Mouse (Mus musculus): ENCODE data around the gene Fxr1. TPM values are rescaled to one million over a fixed set of nuclear protein-coding genes. Genes with fewer than 3 reads are reported as not detected.
A peak's percentile ranks its signal among the peaks of the same experiment; 100 is the strongest.
"Not testable (repeated sequence)": the region's sequence is repeated elsewhere in the genome, so short reads cannot be mapped to it uniquely, and the experiment has no call there.

The Fxr1 gene
- polyA plus RNA-seq, 1 experiment from 2014 or later, result 56.0 TPM

DNA sequence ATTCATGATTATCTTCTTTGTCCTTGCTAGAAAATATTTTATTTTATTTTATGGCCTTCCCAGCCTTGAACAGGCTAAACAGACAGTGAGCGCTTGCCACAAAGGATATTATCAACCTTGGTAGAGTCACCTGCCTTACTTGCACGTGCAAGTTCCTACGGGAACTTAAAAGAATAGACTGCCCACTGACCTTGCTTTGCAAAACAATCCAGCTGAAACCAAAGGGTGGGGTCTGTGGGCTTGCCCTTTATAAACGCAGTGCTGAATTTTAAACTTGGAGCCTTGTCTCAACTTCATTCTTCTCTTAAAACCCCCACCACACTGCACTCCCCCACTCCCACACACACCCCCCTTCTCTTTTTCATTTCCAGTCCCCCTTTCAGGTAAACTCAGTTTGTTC is 12.1 kb upstream of the Fxr1 start:
- no peaks in the 10 kb centered on the region for H3K36me3 ChIP-seq
- no peaks in the 10 kb centered on the region for H3K9me3 ChIP-seq
- H3K27me3 ChIP-seq (replicated peaks), result no peaks in the 10 kb centered on the region
- WGBS, result 56% methylated on average over 4 of the region's 4 CpGs
- H3K4me2 ChIP-seq (replicated peaks), result no peak overlapping the region
- no peak overlapping the region for H3K27ac ChIP-seq
- no peaks in the 10 kb centered on the region for H3K4me1 ChIP-seq
- ATAC-seq (ENCODE audit: low FRiP score, low read depth), result no peak
- no peak overlapping the region for H3K4me3 ChIP-seq
- no peak overlapping the region for H3K9ac ChIP-seq

DNA sequence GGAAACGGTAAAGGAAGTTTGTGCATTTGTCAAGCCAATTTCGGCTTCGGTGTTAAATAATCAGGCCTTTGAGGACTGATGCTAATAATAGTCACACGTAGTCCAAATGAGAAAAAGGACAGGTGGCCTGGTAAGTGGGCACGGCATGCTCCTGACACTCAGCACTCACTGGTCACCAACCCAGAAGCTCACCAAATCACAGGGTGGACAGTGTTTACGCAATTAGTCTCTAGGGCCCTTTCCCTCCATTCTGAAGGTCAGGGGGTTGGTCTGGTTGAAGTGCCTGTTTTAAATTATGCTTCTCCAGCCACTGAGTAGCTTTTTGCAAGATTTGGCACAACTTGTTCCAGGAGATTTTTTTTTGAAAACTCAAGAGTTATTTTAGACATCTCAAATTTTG is 11.6 kb upstream of the Fxr1 start:
- no peaks in the 10 kb centered on the region for H3K4me1 ChIP-seq
- 79% methylated on average over 6 of the region's 6 CpGs for WGBS
- no peaks in the 10 kb centered on the region for H3K36me3 ChIP-seq
- no peaks in the 10 kb centered on the region for H3K27me3 ChIP-seq (replicated peaks)
- no peak overlapping the region for H3K9ac ChIP-seq
- ATAC-seq (ENCODE audit: low FRiP score, low read depth), result no peak
- no peaks in the 10 kb centered on the region for H3K9me3 ChIP-seq
- H3K4me2 ChIP-seq (replicated peaks), result no peak overlapping the region
- no peak overlapping the region for H3K4me3 ChIP-seq
- no peak overlapping the region for H3K27ac ChIP-seq

DNA sequence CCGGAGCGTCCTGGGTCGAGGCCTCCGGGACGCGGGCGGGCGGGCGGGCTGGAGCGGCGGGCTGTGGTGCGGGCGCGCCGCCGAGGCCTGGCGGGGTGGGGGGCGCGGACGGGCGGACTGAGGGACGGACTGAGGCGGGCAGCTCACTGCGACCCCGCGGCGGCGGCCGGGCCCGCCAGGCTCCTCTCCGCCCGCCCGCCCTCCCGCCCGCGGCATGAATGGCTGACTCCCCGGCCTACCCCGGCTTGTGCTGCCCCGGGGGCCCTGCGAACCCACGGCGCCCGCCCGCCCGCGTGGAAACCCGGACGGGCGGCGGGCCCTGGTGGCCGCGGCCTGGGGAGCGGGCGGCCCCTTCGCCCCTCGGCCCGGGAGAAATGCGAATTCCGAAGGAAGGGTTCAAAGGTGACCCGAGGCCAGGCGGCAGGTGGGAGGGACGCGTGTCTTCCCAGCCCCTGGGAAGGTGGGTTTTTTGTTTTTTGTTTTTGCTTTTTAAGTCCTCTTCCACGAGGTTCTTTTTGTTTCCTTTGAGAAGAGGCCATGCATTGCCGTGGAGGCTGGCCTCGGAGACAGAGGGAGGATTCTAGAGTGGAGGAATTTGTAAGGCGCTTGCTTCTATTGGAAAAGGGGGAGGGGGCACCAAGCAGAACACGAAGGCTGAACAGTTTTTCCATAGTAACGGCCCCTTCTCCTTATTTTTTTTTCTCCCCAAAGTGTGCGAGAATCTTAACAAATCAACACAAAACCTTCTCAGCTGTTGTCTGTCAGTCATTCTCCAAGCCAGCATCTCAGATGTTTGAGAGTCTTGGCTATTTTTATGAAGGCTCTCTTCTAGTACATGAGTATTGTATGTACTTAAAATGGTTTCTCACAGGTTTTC is 877 bp downstream of the Fxr1 start:
- H3K36me3 ChIP-seq, result no peaks in the 10 kb centered on the region
- H3K4me1 ChIP-seq, result peaks cover 9% of the 10 kb centered on the region
- H3K9ac ChIP-seq, result peak overlapping the region; percentile 99
- no peaks in the 10 kb centered on the region for H3K27me3 ChIP-seq (replicated peaks)
- peak overlapping the region; percentile 75 for H3K4me2 ChIP-seq (replicated peaks)
- under 1% methylated on average over 61 of the region's 70 CpGs for WGBS
- ATAC-seq (ENCODE audit: low FRiP score, low read depth), result peak; percentile 71
- no peaks in the 10 kb centered on the region for H3K9me3 ChIP-seq
- peak overlapping the region; percentile 99 for H3K4me3 ChIP-seq
- peak overlapping the region; percentile 95 for H3K27ac ChIP-seq

DNA sequence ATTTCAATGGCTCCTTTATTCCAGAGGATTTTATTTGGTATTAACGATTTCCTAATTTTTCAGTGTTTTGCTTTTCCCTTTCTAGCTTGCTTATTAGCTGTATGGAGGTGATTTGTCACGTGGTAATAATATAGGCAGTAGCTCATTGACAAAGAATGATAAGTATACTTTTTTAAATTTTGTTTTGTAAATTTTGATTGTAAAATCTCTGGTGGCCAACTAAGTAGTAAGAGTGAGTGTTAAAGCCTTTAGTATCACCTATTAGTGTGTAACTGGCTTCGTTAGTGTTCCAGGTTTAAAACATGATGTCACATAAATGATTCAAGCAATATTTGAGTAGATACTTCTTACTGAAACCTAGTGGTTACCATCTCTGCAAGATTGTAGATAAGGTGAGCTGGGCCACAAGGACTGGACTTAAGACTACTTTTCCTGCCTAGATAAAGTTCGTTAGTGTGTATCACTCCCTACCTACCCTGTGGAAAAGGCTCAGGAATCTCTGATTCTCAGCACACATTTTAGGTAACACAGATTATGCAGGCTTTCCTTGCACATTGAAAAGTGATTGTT is 1.6 kb downstream of the Fxr1 start:
- peak overlapping the region; percentile 99; the same call in 1 of the 2 replicates for H3K4me3 ChIP-seq
- peak overlapping the region; percentile 99; the same call in 1 of the 2 replicates for H3K9ac ChIP-seq
- H3K4me2 ChIP-seq (replicated peaks), result peak overlapping the region; percentile 75
- H3K4me1 ChIP-seq, result peaks cover 9% of the 10 kb centered on the region
- WGBS, result 76% methylated on average over 4 of the region's 4 CpGs
- H3K9me3 ChIP-seq, result no peaks in the 10 kb centered on the region
- no peak for ATAC-seq (ENCODE audit: low FRiP score, low read depth)
- no peaks in the 10 kb centered on the region for H3K36me3 ChIP-seq
- no peak overlapping the region for H3K27ac ChIP-seq
- H3K27me3 ChIP-seq (replicated peaks), result no peaks in the 10 kb centered on the region

DNA sequence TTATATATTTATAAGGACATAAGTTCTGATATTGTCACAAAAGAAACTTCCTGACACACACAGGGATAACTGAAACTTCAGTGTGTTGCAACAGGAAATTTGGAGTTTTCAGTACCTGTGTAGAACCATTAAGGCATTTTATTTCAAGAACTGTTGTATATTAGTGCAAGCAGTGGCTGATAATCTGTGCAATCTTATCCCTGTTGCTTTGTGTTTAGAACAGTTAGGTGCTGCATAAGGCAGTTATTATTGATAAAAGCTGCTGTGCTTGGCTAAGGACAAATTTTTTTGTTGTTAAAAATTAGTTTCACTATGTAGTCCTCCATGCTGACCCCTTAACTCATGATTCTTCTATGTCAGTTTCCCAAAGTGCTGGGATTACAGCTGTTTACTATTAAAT is 9.2 kb downstream of the Fxr1 start:
- H3K27ac ChIP-seq, result no peak overlapping the region
- no peaks in the 10 kb centered on the region for H3K9me3 ChIP-seq
- H3K9ac ChIP-seq, result no peak overlapping the region
- no peak overlapping the region for H3K4me3 ChIP-seq
- no peak overlapping the region for H3K4me2 ChIP-seq (replicated peaks)
- H3K36me3 ChIP-seq, result no peaks in the 10 kb centered on the region
- no peaks in the 10 kb centered on the region for H3K4me1 ChIP-seq
- no peak for ATAC-seq (ENCODE audit: low FRiP score, low read depth)
- no peaks in the 10 kb centered on the region for H3K27me3 ChIP-seq (replicated peaks)

DNA sequence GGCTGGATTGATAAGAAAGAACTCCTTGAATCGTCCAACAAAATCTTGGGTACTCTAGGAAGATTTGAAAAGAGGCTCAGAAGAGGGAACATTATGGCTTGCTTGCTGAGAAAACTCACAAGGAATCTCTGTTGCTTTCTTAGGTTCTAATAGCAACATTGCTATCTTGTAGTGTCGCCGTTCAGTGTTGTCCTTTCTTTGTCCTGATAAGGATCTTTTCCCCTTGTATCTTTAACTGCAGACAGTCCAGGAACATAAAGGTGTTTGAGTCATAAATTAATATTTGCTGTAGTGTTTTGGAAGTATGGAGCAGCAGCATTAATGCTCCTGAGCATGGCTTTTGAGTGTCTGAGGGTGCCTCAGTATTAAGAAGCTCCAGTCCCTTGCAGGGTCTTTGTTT is 10.9 kb downstream of the Fxr1 start:
- Histone ChIP-seq H3K36me3 (no peaks in the 10 kb centered on the region), H3K27ac (no peak overlapping the region), H3K4me1 (no peaks in the 10 kb centered on the region), H3K4me2 (replicated peaks) (no peak overlapping the region), H3K4me3 (no peak overlapping the region), H3K9me3 (no peaks in the 10 kb centered on the region), H3K27me3 (replicated peaks) (no peaks in the 10 kb centered on the region), H3K9ac (no peak overlapping the region)
- no peak for ATAC-seq (ENCODE audit: low FRiP score, low read depth)
- WGBS, result 95% methylated on average over 3 of the region's 3 CpGs

DNA sequence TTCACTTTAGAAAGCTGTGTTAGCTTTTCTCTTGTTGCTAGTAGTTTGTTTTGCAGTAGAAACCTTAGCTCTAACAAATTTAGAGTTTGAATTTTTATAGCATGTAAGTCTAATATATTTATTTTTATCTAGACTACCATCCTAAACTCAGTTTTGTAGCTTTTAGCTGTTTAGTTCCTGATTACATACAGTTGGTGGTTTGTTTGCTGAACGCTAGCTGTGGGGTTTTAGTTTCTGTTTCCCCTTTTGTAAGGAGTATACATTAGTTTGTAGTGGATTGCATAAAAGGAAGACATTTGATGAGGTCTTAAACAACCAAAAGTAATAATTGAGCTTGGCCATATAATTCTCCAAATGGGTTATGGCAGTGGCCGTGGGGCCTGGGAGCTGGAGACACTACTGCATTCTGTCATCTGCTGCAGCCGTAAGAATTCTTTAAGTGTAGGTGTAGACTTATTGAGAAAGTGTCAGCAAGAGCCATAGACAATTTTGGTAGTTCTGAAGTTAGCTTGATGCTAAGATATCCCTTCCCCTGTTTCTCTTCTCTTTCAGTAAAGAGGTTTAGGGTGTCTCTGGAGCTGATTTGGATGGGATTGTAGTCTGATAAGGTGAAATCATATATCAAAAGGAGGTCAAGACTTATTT is 14.1 kb downstream of the Fxr1 start:
- 85% methylated on average over 3 of the region's 3 CpGs for WGBS

DNA sequence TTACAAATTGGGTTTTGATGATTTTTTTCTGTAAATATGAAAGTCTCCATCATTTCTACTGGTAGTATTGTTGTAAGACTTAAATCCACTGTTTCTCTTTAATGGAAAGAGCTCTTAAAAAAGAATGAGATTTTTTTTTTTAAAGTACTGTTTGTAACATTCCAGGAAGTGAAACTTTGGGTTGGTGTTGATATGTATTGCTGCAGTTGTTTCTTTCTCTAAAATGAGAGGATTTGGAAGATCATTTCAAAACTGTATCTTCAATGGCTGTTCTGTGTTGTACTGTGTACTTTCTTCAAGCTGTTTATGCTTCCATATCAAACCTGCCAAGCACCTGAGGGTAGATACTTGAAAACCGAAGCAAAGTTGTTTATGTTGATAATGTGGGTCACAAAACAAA is 15.1 kb downstream of the Fxr1 start:
- Histone ChIP-seq H3K4me1 (no peaks in the 10 kb centered on the region), H3K4me3 (no peak overlapping the region), H3K9me3 (no peaks in the 10 kb centered on the region), H3K9ac (no peak overlapping the region), H3K27ac (no peak overlapping the region), H3K27me3 (replicated peaks) (no peaks in the 10 kb centered on the region), H3K4me2 (replicated peaks) (no peak overlapping the region), H3K36me3 (no peaks in the 10 kb centered on the region; the same call in 1 of the 2 replicates)
- 84% methylated on average over 1 of the region's 1 CpGs for WGBS
- no peak for ATAC-seq (ENCODE audit: low FRiP score, low read depth)

More for the DNA sequence above, 14.1 kb downstream of the Fxr1 start:
- ATAC-seq (ENCODE audit: low FRiP score, low read depth), result no peak
- Histone ChIP-seq H3K9me3 (no peaks in the 10 kb centered on the region), H3K36me3 (no peaks in the 10 kb centered on the region), H3K27ac (no peak overlapping the region), H3K27me3 (replicated peaks) (no peaks in the 10 kb centered on the region), H3K4me1 (no peaks in the 10 kb centered on the region), H3K4me2 (replicated peaks) (no peak overlapping the region), H3K4me3 (no peak overlapping the region), H3K9ac (no peak overlapping the region)

DNA sequence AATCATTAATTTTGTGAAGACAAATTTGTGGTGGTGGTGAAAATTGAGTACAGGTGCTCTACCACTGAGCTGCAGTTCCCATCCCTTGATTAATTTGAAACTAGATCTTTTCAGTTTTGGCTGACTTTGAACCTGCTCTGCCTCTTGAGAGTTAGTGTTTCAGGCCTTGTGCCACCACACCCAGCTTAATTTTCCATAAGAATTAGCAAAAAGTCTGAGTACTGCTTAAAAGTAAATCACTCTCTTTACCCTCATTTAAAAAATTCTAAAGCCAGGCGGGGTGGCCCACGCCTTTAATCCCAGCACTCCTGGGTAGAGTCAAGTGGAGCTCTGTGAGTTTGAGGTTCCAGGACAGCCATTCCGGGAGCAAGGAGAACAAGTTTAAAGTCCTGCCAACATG is 16.0 kb downstream of the Fxr1 start:
- Histone ChIP-seq H3K4me1 (no peaks in the 10 kb centered on the region), H3K36me3 (no peaks in the 10 kb centered on the region; the same call in 1 of the 2 replicates), H3K9me3 (no peaks in the 10 kb centered on the region), H3K4me2 (replicated peaks) (no peak overlapping the region), H3K27ac (no peak overlapping the region), H3K9ac (no peak overlapping the region), H3K4me3 (no peak overlapping the region), H3K27me3 (replicated peaks) (no peaks in the 10 kb centered on the region)
- 92% methylated on average over 3 of the region's 3 CpGs for WGBS
- ATAC-seq (ENCODE audit: low FRiP score, low read depth), result no peak

DNA sequence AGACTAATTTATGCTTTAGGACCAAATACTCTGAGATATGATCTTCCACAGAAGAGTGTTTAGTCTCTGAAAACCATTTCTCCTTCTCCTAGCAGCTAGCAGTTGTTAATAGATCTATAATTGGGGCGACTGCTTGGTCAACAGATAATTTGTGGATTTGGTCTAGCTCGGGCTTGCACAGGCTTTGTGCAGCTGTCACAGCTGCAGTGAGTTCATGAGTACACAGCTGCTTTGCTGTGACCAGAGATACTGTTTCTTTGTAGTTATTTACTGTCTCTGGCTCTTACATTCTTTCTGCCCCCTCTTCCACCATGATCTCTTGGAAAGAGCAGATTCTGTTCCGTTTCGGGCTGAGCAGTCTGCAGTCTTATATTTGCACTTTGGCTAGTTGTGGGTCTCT is 22.2 kb downstream of the Fxr1 start:
- H3K4me3 ChIP-seq, result no peak overlapping the region
- 96% methylated on average over 4 of the region's 4 CpGs for WGBS

DNA sequence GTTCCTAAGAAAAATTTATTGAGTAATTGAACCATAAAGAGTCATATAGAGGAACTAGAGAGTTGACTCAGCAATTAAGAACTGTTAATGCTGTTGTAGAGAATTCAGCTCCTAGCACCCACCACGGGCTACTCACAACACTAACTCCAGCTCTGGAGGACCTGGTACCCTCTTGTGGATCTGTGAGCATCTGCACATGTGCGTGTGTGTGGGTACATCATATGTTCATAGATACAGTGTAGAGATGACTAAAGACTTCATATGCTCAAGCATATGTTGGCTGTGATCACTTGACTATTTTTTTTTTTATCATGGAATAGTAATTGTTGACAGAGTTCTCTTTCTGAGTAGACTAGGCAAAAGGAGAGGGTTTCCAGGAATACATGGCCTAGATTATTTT is 42.6 kb downstream of the Fxr1 start:
- Histone ChIP-seq H3K4me3 (no peak overlapping the region), H3K4me2 (replicated peaks) (no peak overlapping the region), H3K4me1 (no peaks in the 10 kb centered on the region), H3K9me3 (no peaks in the 10 kb centered on the region), H3K27ac (no peak overlapping the region), H3K36me3 (peaks cover 34% of the 10 kb centered on the region), H3K27me3 (replicated peaks) (no peaks in the 10 kb centered on the region), H3K9ac (no peak overlapping the region)
- WGBS, result 93% methylated on average over 2 of the region's 2 CpGs
- ATAC-seq (ENCODE audit: low FRiP score, low read depth), result no peak

More for the DNA sequence above, 22.2 kb downstream of the Fxr1 start:
- Histone ChIP-seq H3K4me1 (no peaks in the 10 kb centered on the region), H3K27ac (no peak overlapping the region), H3K4me2 (replicated peaks) (no peak overlapping the region), H3K9me3 (no peaks in the 10 kb centered on the region), H3K36me3 (peaks cover 18% of the 10 kb centered on the region), H3K27me3 (replicated peaks) (no peaks in the 10 kb centered on the region), H3K9ac (no peak overlapping the region)
- ATAC-seq (ENCODE audit: low FRiP score, low read depth), result no peak

DNA sequence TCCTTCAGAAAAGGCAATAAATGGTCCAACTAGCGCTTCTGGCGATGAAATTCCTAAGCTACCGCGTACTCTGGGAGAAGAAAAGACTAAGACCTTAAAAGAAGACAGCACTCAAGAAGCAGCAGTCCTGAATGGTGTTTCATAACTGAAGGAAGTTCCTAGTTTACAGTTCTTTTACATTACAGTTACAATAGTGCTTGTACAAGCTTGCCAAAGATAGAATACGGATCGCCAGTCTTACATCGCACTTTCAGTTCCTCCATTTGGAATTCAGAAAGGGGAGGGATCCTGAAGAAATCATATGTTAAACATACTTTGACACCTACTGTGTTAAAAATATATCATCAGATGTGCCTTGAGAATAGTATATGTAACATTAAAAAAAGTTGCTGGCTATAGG is 49.2 kb downstream of the Fxr1 start:
- H3K4me2 ChIP-seq (replicated peaks); H3K4me1 ChIP-seq; ATAC-seq (ENCODE audit: low FRiP score, low read depth); H3K9me3 ChIP-seq; H3K27me3 ChIP-seq (replicated peaks); H3K9ac ChIP-seq; H3K4me3 ChIP-seq; H3K27ac ChIP-seq: not testable (repeated sequence)
- peaks cover 30% of the 10 kb centered on the region for H3K36me3 ChIP-seq
- 93% methylated on average over 7 of the region's 7 CpGs for WGBS
